Mouse (Mus musculus): ENCODE measurements around the gene Papln. TPM values are rescaled to one million over a fixed set of nuclear protein-coding genes. Genes with fewer than 3 reads are reported as not detected.

Gene Papln
- total and polyA plus RNA-seq, 3 experiments = 0.04 to 0.07 TPM; not detected in 1

GRCm38 (mm10) chr12:83734047-83734446, 29.4 kb upstream of the Papln start (continued):
- TF ChIP-seq TCF12 (IDR thresholded peaks at IDR 0.05; ENCODE audit: low read depth, low read length) = no peak
- TF ChIP-seq E2F4 (IDR thresholded peaks at IDR 0.05; ENCODE audit: borderline replicate concordance, low read depth, low read length) = no peak

GRCm38 (mm10) chr12:83736236-83736635, 27.2 kb upstream of the Papln start:
- H3K4me3 ChIP-seq (ENCODE audit: control insufficient read depth in 1 of 2, insufficient read depth in 1 of 2, low read depth in 2 of 2, low read length in 2 of 2) = no peak overlapping the region
- H3K9me3 ChIP-seq (replicated peaks; ENCODE audit: insufficient read depth, low read length) = no peaks in the 10 kb centered on the region
- TF ChIP-seq KAT2A (conservative IDR thresholded peaks at IDR 0.05; ENCODE audit: low read depth, low read length) (no peak), ELF1 (IDR thresholded peaks at IDR 0.05; ENCODE audit: low read depth, low read length) (no peak), POLR2AphosphoS2 (IDR thresholded peaks at IDR 0.05; ENCODE audit: low read length) (no peak), MAX (IDR thresholded peaks at IDR 0.05; ENCODE audit: low read length) (no peak), USF1 (IDR thresholded peaks at IDR 0.05; ENCODE audit: low read depth, low read length) (no peak), SMC3 (IDR thresholded peaks at IDR 0.05; ENCODE audit: low read depth, low read length) (no peak), ETS1 (IDR thresholded peaks at IDR 0.05; ENCODE audit: low read depth, low read length) (no peak), ZKSCAN1 (IDR thresholded peaks at IDR 0.05; ENCODE audit: low read depth, low read length) (no peak)
- DNase-seq (ENCODE audit: low read depth, low spot score) = no peak
- H3K79me2 ChIP-seq (ENCODE audit: control insufficient read depth, insufficient read depth, low read length, poor library complexity) = no peaks in the 10 kb centered on the region
- H3K36me3 ChIP-seq (ENCODE audit: control insufficient read depth in 1 of 2, insufficient read depth in 2 of 2, low read length in 2 of 2) = peaks cover 0 to 3% of the 10 kb centered on the region in 2 experiments; a peak in 2 of 4 replicates
- H3K27me3 ChIP-seq (ENCODE audit: control insufficient read depth in 1 of 2, insufficient read depth in 2 of 2, low read length in 2 of 2) = no peaks in the 10 kb centered on the region
- H3K9ac ChIP-seq (ENCODE audit: control insufficient read depth, low read depth, low read length, poor library complexity, severe bottlenecking) = no peak overlapping the region
- no peak overlapping the region for H3K27ac ChIP-seq (ENCODE audit: control insufficient read depth, low read depth, low read length)
- H3K4me1 ChIP-seq (ENCODE audit: control insufficient read depth in 1 of 2, insufficient read depth in 2 of 2, low read length in 2 of 2) = no peaks in the 10 kb centered on the region

- no peaks in the 10 kb centered on the region for H3K79me2 ChIP-seq (ENCODE audit: control insufficient read depth, insufficient read depth, low read length, poor library complexity)
- no peaks in the 10 kb centered on the region; a peak in 1 of 4 replicates for H3K36me3 ChIP-seq (ENCODE audit: control insufficient read depth in 1 of 2, insufficient read depth in 2 of 2, low read length in 2 of 2)
- H3K27ac ChIP-seq (ENCODE audit: control insufficient read depth, low read depth, low read length) = no peak overlapping the region
- H3K4me3 ChIP-seq (ENCODE audit: control insufficient read depth in 1 of 2, insufficient read depth in 1 of 2, low read depth in 2 of 2, low read length in 2 of 2) = no peak overlapping the region
- no peak for DNase-seq (ENCODE audit: low read depth, low spot score)
- TF ChIP-seq ETS1 (IDR thresholded peaks at IDR 0.05; ENCODE audit: low read depth, low read length) = no peak
- TF ChIP-seq TCF12 (IDR thresholded peaks at IDR 0.05; ENCODE audit: low read depth, low read length) = no peak
- no peak for TF ChIP-seq NRF1 (IDR thresholded peaks at IDR 0.05; ENCODE audit: insufficient read depth, low read depth, low read length, poor library complexity, severe bottlenecking)
- TF ChIP-seq MAX (IDR thresholded peaks at IDR 0.05; ENCODE audit: low read length) = no peak
- no peak for TF ChIP-seq MYB (IDR thresholded peaks at IDR 0.05; ENCODE audit: low read depth, low read length)
- TF ChIP-seq MYC (IDR thresholded peaks at IDR 0.05; ENCODE audit: low read depth, low read length) = no peak
- TF ChIP-seq TAL1 (IDR thresholded peaks at IDR 0.05; ENCODE audit: low read length) = no peak
- TF ChIP-seq POLR2AphosphoS2 (IDR thresholded peaks at IDR 0.05; ENCODE audit: low read length) = no peak
- TF ChIP-seq MXI1 (IDR thresholded peaks at IDR 0.05; ENCODE audit: low read depth, low read length) = no peak
- TF ChIP-seq UBTF (IDR thresholded peaks at IDR 0.05; ENCODE audit: borderline replicate concordance, insufficient read depth, low read depth, low read length) = no peak
- no peak for TF ChIP-seq ZNF384 (IDR thresholded peaks at IDR 0.05; ENCODE audit: low read depth, low read length)
- TF ChIP-seq ZMIZ1 (IDR thresholded peaks at IDR 0.05; ENCODE audit: low read depth, low read length) = no peak
- no peak for TF ChIP-seq KAT2A (conservative IDR thresholded peaks at IDR 0.05; ENCODE audit: low read depth, low read length)
- TF ChIP-seq GABPA (IDR thresholded peaks at IDR 0.05; ENCODE audit: low read depth, low read length) = no peak
- no peak for TF ChIP-seq HCFC1 (IDR thresholded peaks at IDR 0.05; ENCODE audit: low read depth, low read length)
- no peak for TF ChIP-seq EP300 (IDR thresholded peaks at IDR 0.05; ENCODE audit: low read depth in 1 of 2, low read length in 2 of 2)
- no peak for TF ChIP-seq MAFK (IDR thresholded peaks at IDR 0.05; ENCODE audit: borderline replicate concordance, low read depth, low read length)
- no peak for TF ChIP-seq POLR2AphosphoS5 (IDR thresholded peaks at IDR 0.05; ENCODE audit: borderline replicate concordance, low read depth, low read length)
- no peak overlapping the region for H3K9ac ChIP-seq (ENCODE audit: control insufficient read depth, low read depth, low read length, poor library complexity, severe bottlenecking)
- H3K27me3 ChIP-seq (ENCODE audit: control insufficient read depth in 1 of 2, insufficient read depth in 2 of 2, low read length in 2 of 2) = no peaks in the 10 kb centered on the region
- no peaks in the 10 kb centered on the region for H3K9me3 ChIP-seq (replicated peaks; ENCODE audit: insufficient read depth, low read length)
- no peaks in the 10 kb centered on the region for H3K4me1 ChIP-seq (ENCODE audit: control insufficient read depth in 1 of 2, insufficient read depth in 2 of 2, low read length in 2 of 2)
These were observed 24.8 kb upstream of the Papln start for GRCm38 (mm10) chr12:83738651-83739050.

All from MEL (cell line).